Mouse (Mus musculus): Measurements from ENCODE around the gene Qrich2.
A peak's percentile ranks its signal among the peaks of the same experiment; 100 is the strongest.

Gene Qrich2

DNA sequence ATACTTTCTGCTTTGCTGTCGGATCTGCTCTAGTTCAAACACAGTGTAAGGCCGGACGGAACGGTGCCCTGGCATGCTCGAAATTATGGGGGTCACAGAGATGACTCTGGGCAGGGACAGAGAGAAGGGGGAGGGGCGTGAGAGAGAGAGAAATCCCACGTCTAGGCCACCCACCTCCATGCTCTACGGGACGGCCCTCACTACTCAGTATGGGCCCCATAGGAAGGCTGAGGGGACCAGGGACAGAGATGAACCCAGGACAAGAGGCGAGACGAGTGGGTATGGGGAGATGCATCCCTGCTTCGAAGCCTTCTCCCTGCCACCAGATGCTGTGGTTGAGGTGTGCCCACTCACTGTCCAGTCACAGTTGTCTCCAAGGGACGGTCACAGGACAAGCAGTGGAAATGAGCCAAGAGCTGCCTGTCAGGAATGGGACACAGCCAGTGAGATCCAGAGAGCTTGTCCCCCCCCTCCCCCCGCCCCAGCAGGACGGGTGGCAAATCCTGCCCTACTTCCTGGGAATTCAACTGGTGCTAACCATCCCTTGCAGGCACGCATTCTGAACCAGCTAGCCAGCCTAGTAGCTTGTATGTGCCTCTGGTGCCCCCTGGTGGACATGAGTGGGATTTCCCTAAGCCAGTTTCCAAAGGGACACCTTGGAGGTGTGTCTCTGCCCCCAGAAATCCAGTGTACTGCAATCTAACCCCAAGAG, 20.3 kb downstream of the Qrich2 start:
- no peaks in the 10 kb centered on the region for H3K36me3 ChIP-seq (ENCODE audit: control insufficient read depth, insufficient read depth, low read length, poor library complexity, severe bottlenecking)
- peak; percentile 94 for DNase-seq (ENCODE audit: low read depth, low spot score)
- no peaks in the 10 kb centered on the region for H3K27me3 ChIP-seq (ENCODE audit: control insufficient read depth, insufficient read depth, low read length, poor library complexity, severe bottlenecking)

- DNase-seq (ENCODE audit: low read depth, low spot score) = no peak
- Histone ChIP-seq H3K36me3 (ENCODE audit: control insufficient read depth, insufficient read depth, low read length, poor library complexity, severe bottlenecking) (no peaks in the 10 kb centered on the region), H3K27me3 (ENCODE audit: control insufficient read depth, insufficient read depth, low read length, poor library complexity, severe bottlenecking) (no peaks in the 10 kb centered on the region)
These were observed 22.1 kb downstream of the Qrich2 start for GRCm38 (mm10) chr11:116443935-116444334.

- H3K36me3 ChIP-seq (ENCODE audit: control insufficient read depth, insufficient read depth, low read length, poor library complexity, severe bottlenecking) = no peaks in the 10 kb centered on the region
- H3K27me3 ChIP-seq (ENCODE audit: control insufficient read depth, insufficient read depth, low read length, poor library complexity, severe bottlenecking) = no peaks in the 10 kb centered on the region
- no peak for DNase-seq (ENCODE audit: low read depth, low spot score)
These were observed 22.7 kb downstream of the Qrich2 start for GRCm38 (mm10) chr11:116443311-116443710.

DNA sequence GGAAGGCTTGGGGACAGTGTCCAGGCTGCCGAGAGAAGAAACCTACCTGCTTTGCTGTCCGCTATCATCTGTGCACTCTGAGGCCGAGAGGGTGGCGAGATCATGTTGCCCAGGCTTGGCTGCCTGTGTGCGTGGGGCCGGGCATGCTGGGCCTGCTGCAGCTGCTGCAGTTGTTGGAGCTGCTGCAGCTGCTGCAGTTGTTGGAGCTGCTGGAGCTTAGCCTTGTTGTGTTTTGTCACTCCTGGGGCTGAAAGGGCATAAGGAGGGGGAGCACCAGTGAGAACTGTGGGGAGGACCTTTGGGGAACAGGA, 23.2 kb downstream of the Qrich2 start:
- no peaks in the 10 kb centered on the region for H3K36me3 ChIP-seq (ENCODE audit: control insufficient read depth, insufficient read depth, low read length, poor library complexity, severe bottlenecking)
- no peak for DNase-seq (ENCODE audit: low read depth, low spot score)
- H3K27me3 ChIP-seq (ENCODE audit: control insufficient read depth, insufficient read depth, low read length, poor library complexity, severe bottlenecking) = no peaks in the 10 kb centered on the region

- no peaks in the 10 kb centered on the region for H3K36me3 ChIP-seq (ENCODE audit: control insufficient read depth, insufficient read depth, low read length, poor library complexity, severe bottlenecking)
- DNase-seq (ENCODE audit: low read depth, low spot score) = no peak
- H3K27me3 ChIP-seq (ENCODE audit: control insufficient read depth, insufficient read depth, low read length, poor library complexity, severe bottlenecking) = no peaks in the 10 kb centered on the region
These were observed 23.7 kb downstream of the Qrich2 start for GRCm38 (mm10) chr11:116442129-116442866.

GRCm38 (mm10) chr11:116440408-116441068, 25.5 kb downstream of the Qrich2 start:
- H3K36me3 ChIP-seq (ENCODE audit: control insufficient read depth, insufficient read depth, low read length, poor library complexity, severe bottlenecking) = 0 out of 2 replicates have a peak, but pooled peaks cover 4% of the 10 kb centered on the region
- no peaks in the 10 kb centered on the region for H3K27me3 ChIP-seq (ENCODE audit: control insufficient read depth, insufficient read depth, low read length, poor library complexity, severe bottlenecking)
- DNase-seq (ENCODE audit: low read depth, low spot score) = no peak

- peak; percentile 60 for DNase-seq (ENCODE audit: low read depth, low spot score)
- Histone ChIP-seq H3K27me3 (ENCODE audit: control insufficient read depth, insufficient read depth, low read length, poor library complexity, severe bottlenecking) (no peaks in the 10 kb centered on the region), H3K36me3 (ENCODE audit: control insufficient read depth, insufficient read depth, low read length, poor library complexity, severe bottlenecking) (0 out of 2 replicates have a peak, but pooled peaks cover 4% of the 10 kb centered on the region)
These were observed 26.5 kb downstream of the Qrich2 start for GRCm38 (mm10) chr11:116439269-116440240.

GRCm38 (mm10) chr11:116437541-116437940, 28.5 kb downstream of the Qrich2 start:
- no peaks in the 10 kb centered on the region for H3K27me3 ChIP-seq (ENCODE audit: control insufficient read depth, insufficient read depth, low read length, poor library complexity, severe bottlenecking)
- no peak for DNase-seq (ENCODE audit: low read depth, low spot score)
- H3K36me3 ChIP-seq (ENCODE audit: control insufficient read depth, insufficient read depth, low read length, poor library complexity, severe bottlenecking) = 0 out of 2 replicates have a peak, but pooled peaks cover 4% of the 10 kb centered on the region

DNA sequence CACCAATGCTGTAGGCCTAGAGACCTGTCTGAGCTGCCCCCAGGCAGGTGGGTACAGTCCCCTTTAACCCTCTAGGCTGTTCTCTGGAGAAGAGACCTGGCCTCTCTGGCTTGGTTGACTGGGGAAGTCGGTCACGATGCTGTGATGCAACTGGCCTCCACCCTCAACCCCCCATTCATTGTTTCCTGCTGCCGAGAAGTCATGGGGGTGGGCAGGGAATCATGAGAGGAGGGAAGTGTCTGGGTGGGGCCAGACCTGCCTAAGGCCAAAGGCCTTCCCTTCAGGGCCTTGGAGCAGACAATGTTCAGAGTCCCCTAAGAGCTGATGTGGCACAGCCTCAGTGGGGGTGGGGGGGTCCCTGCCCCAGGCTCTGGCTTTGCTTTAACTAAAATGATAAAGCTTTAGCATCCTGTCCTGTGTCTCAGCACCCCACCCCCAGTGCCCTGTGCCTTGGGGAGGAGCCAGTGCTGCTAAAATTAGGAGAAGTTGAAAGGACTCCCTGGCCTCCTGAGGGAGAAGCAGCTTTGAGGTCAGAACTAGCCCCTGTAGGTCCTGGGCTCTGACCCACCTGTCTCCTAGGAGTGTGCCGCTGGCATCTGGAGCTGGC, 29.2 kb downstream of the Qrich2 start:
- Histone ChIP-seq H3K36me3 (ENCODE audit: control insufficient read depth, insufficient read depth, low read length, poor library complexity, severe bottlenecking) (0 out of 2 replicates have a peak, but pooled peaks cover 4% of the 10 kb centered on the region), H3K27me3 (ENCODE audit: control insufficient read depth, insufficient read depth, low read length, poor library complexity, severe bottlenecking) (no peaks in the 10 kb centered on the region)
- peak; percentile 58 for DNase-seq (ENCODE audit: low read depth, low spot score)

GRCm38 (mm10) chr11:116435992-116436724, 29.9 kb downstream of the Qrich2 start:
- DNase-seq (ENCODE audit: low read depth, low spot score) = no peak
- H3K36me3 ChIP-seq (ENCODE audit: control insufficient read depth, insufficient read depth, low read length, poor library complexity, severe bottlenecking) = 0 out of 2 replicates have a peak, but pooled peaks cover 4% of the 10 kb centered on the region
- H3K27me3 ChIP-seq (ENCODE audit: control insufficient read depth, insufficient read depth, low read length, poor library complexity, severe bottlenecking) = no peaks in the 10 kb centered on the region

DNA sequence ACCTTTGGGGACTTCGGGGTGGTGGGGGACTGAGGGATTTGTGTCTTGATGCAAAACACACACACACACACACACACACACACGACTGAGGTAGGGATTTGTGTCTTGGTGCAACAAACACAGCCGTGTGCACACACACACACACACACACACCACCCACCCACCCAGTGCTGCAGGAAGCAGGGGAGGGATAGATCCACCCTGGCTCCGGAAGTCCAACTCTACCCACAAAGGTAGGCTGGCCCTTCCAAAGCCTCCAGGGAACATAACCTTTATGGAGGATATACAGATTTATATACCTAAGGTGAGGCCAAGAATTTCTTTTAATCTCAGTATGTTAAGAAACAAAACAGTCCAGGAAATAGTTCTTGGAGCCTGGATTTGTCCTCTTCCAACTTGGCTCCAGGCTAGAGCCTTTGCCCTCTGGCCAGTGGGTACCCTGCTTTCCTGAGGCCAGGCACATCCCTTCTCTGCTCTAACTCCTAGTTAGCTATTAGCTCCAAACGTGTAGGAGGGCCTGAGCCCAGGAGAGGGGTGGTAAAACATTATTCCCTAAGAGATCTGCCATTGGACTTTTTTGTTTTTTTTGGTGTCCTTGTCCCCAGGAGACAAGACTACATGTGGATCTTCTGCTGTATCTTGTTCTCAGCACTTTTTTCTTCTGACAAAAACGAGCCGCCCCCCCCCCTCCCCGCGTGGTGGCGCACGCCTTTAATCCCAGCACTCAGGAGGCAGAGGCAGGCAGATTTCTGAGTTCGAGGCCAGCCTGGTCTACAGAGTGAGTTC, 30.9 kb downstream of the Qrich2 start:
- no peak for DNase-seq (ENCODE audit: low read depth, low spot score)
- H3K36me3 ChIP-seq (ENCODE audit: control insufficient read depth, insufficient read depth, low read length, poor library complexity, severe bottlenecking) = 0 out of 2 replicates have a peak, but pooled peaks cover 4% of the 10 kb centered on the region
- no peaks in the 10 kb centered on the region for H3K27me3 ChIP-seq (ENCODE audit: control insufficient read depth, insufficient read depth, low read length, poor library complexity, severe bottlenecking)

DNA sequence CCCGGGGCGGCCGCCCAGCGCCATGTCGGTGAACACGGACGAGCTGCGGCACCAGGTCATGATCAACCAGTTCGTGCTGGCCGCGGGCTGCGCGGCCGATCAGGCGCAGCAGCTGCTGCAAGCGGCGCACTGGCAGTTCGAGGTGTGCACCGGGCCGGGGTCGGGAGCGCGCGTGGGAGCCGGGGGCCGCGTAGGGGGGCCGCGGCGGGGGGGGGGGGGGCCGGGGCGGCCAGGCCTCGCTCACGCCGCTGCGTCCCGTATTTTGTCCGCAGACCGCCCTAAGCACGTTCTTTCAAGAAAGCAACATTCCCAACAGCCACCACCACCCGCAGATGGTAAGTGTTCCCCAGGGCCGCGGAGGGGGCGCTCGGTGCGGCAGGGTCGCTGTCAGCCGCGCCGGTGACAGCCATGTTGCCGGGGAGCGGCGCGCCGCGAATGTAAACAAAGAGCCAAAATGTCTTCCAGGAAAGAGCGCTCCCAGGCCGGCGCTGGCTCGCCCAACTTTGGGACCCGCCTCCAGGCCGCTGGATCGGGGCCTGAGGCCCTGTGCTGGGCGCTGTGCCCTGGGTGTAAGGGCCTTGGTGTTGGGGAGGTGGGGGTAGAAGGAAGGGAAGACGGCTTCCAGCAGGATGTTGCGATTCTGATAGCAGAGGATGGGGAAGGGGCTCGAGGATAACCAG, 31.6 kb downstream of the Qrich2 start:
- 0 out of 2 replicates have a peak, but pooled peaks cover 4% of the 10 kb centered on the region for H3K36me3 ChIP-seq (ENCODE audit: control insufficient read depth, insufficient read depth, low read length, poor library complexity, severe bottlenecking)
- DNase-seq (ENCODE audit: low read depth, low spot score) = peak; percentile 42
- no peaks in the 10 kb centered on the region for H3K27me3 ChIP-seq (ENCODE audit: control insufficient read depth, insufficient read depth, low read length, poor library complexity, severe bottlenecking)

Measured in splenic B cell, adult 2 months (primary cell).